Mouse (Mus musculus) cerebellum, adult 2 months (tissue): ENCODE results near the gene Slc35g1. TPM values are rescaled to one million over a fixed set of nuclear protein-coding genes. Genes with fewer than 3 reads are reported as not detected.

Source experiments
- DNase-seq, 2 experiments: peaks; one replicate each; pipeline ENCODE4 v3.0.0; 2021
- H3K27ac ChIP-seq: fragments of 200-500 bp; 2 replicates; pipeline ENCODE4 v1.5.1; 2012; ENCODE audit warnings: low read length, control low read depth, inconsistent platforms; ENCODE audit not compliant: insufficient read depth
- H3K27me3 ChIP-seq: fragments of 200-500 bp; 2 replicates; pipeline ENCODE4 v1.6.1; 2012; ENCODE audit warnings: inconsistent platforms, mild to moderate bottlenecking, low read length, moderate library complexity; ENCODE audit not compliant: control insufficient read depth, insufficient read depth
- H3K4me1 ChIP-seq: fragments of 200-500 bp; 2 replicates; pipeline ENCODE4 v1.6.1; 2011; ENCODE audit warnings: low read length; ENCODE audit not compliant: control insufficient read depth, insufficient read depth
- H3K4me3 ChIP-seq: fragments of 200-500 bp; replicated peaks from 2 replicates; pipeline ENCODE3; 2011; ENCODE audit warnings: mild to moderate bottlenecking, low read depth, low read length, control low read depth; ENCODE audit not compliant: insufficient read depth
- CTCF ChIP-seq: fragments of 200-500 bp; IDR thresholded peaks from 2 replicates; pipeline ENCODE4 v1.5.1; 2011; ENCODE audit warnings: low read depth, mild to moderate bottlenecking, control low read depth, low read length, moderate library complexity, borderline replicate concordance; ENCODE audit not compliant: insufficient read depth
- POLR2A ChIP-seq: fragments of 200-500 bp; IDR thresholded peaks from 2 replicates; pipeline ENCODE4 v1.6.1; 2011; ENCODE audit warnings: low read length, control low read depth, borderline replicate concordance; ENCODE audit not compliant: insufficient read depth
- WGBS: fragments of 180-500 bp; shearing (Covaris S2); methylation state at CpG from one replicate; pipeline ENCODE4 v1.1.7; 2018; 5-methylcytosine and 5-hydroxymethylcytosine counted together
- polyA plus RNA-seq: library from polyadenylated mRNA; depleted of rRNA; stranded (reverse); fragments of >200 nt; gene quantifications from 2 replicates; pipeline ENCODE4 v1.2.3, GENCODE M21; 2012

Slc35g1 gene
- polyA plus RNA-seq, 1 experiment: 2.0 TPM

GRCm38 (mm10) chr19:38400851-38401250 lies 5.1 kb downstream of the Slc35g1 start:
- DNase-seq: no peak
- no peak overlapping the region for H3K27ac ChIP-seq
- 94% methylated on average over 2 of the region's 2 CpGs for WGBS
- H3K4me1 ChIP-seq: no peaks in the 10 kb centered on the region
- H3K4me3 ChIP-seq: no peak overlapping the region
- no peak for TF ChIP-seq CTCF
- no peak for TF ChIP-seq POLR2A
- no peaks in the 10 kb centered on the region for H3K27me3 ChIP-seq

- Histone ChIP-seq H3K4me1 (no peaks in the 10 kb centered on the region), H3K4me3 (no peak overlapping the region), H3K27ac (no peak overlapping the region), H3K27me3 (no peaks in the 10 kb centered on the region)
- no peak for TF ChIP-seq CTCF
- no peak for TF ChIP-seq POLR2A
- WGBS: 85% methylated on average over 2 of the region's 2 CpGs
- no peak for DNase-seq
These were observed 5.6 kb downstream of the Slc35g1 start for GRCm38 (mm10) chr19:38401416-38401815.

- TF ChIP-seq CTCF: no peak
- TF ChIP-seq POLR2A: no peak
- no peak overlapping the region for H3K4me3 ChIP-seq
- 87% methylated on average over 10 of the region's 10 CpGs for WGBS
- no peak overlapping the region for H3K27ac ChIP-seq
- no peaks in the 10 kb centered on the region for H3K4me1 ChIP-seq
- DNase-seq: no peak
- no peaks in the 10 kb centered on the region for H3K27me3 ChIP-seq
These were observed 14.7 kb downstream of the Slc35g1 start for GRCm38 (mm10) chr19:38410357-38411056.

GRCm38 (mm10) chr19:38413861-38414260 lies 18.1 kb downstream of the Slc35g1 start:
- Histone ChIP-seq H3K27ac (no peak overlapping the region), H3K4me1 (no peaks in the 10 kb centered on the region), H3K27me3 (no peaks in the 10 kb centered on the region), H3K4me3 (no peak overlapping the region)
- TF ChIP-seq CTCF (no peak), POLR2A (no peak)
- 90% methylated on average over 6 of the region's 6 CpGs for WGBS
- DNase-seq: no peak

- no peak for DNase-seq
- Histone ChIP-seq H3K27me3 (no peaks in the 10 kb centered on the region), H3K27ac (no peak overlapping the region), H3K4me3 (no peak overlapping the region), H3K4me1 (no peaks in the 10 kb centered on the region)
- TF ChIP-seq CTCF: no peak
- TF ChIP-seq POLR2A: no peak
- WGBS: 13% methylated on average over 4 of the region's 4 CpGs
These were observed 23.1 kb downstream of the Slc35g1 start for GRCm38 (mm10) chr19:38418819-38419423.

- Histone ChIP-seq H3K27me3 (no peaks in the 10 kb centered on the region), H3K4me1 (no peaks in the 10 kb centered on the region), H3K27ac (no peak overlapping the region), H3K4me3 (no peak overlapping the region)
- no peak for TF ChIP-seq CTCF
- no peak for TF ChIP-seq POLR2A
- DNase-seq: no peak
- 69% methylated on average over 4 of the region's 4 CpGs for WGBS
These were observed 25.0 kb downstream of the Slc35g1 start for GRCm38 (mm10) chr19:38420751-38421295.

- Histone ChIP-seq H3K27ac (no peak overlapping the region), H3K4me3 (no peak overlapping the region), H3K4me1 (no peaks in the 10 kb centered on the region), H3K27me3 (no peaks in the 10 kb centered on the region)
- 63% methylated on average over 7 of the region's 7 CpGs for WGBS
- DNase-seq: no peak
- TF ChIP-seq POLR2A (no peak), CTCF (no peak)
These were observed 25.7 kb downstream of the Slc35g1 start for GRCm38 (mm10) chr19:38421436-38421835.

- WGBS: 54% methylated on average over 6 of the region's 6 CpGs
- DNase-seq: no peak
- Histone ChIP-seq H3K27me3 (no peaks in the 10 kb centered on the region), H3K27ac (no peak overlapping the region), H3K4me3 (no peak overlapping the region), H3K4me1 (no peaks in the 10 kb centered on the region)
- TF ChIP-seq CTCF: no peak
- no peak for TF ChIP-seq POLR2A
These were observed 27.1 kb downstream of the Slc35g1 start for GRCm38 (mm10) chr19:38422926-38423325.
